Mouse (Mus musculus) liver, embryonic 14.5 days (tissue): Measurements from ENCODE around the gene 1700034J05Rik. TPM values are rescaled to one million over a fixed set of nuclear protein-coding genes. Genes with fewer than 3 reads are reported as not detected.
A peak's percentile ranks its signal among the peaks of the same experiment; 100 is the strongest.

ENCODE experiments used
- ATAC-seq: fragments of 200-750 bp; cut with Nextera tagmentation; 2 replicates; pipeline ENCODE4 v1.8.0; 2017; ENCODE audit warnings: moderate number of reproducible peaks, mild to moderate bottlenecking, moderate library complexity; ENCODE audit not compliant: insufficient read depth
- DNase-seq, 3 experiments: peaks; one replicate each; pipeline ENCODE4 v3.0.0-alpha.2; 2012 to 2013; ENCODE audit warnings: low read depth in 3 of 3, low spot score in 3 of 3
- H3K27ac ChIP-seq: fragments of 300-500 bp; sonication (generic); 2 replicates; pipeline ENCODE4 v1.5.1; 2014; ENCODE audit warnings: moderate library complexity, mild to moderate bottlenecking, control low read depth, inconsistent platforms
- H3K27me3 ChIP-seq: fragments of 300-500 bp; sonication (generic); 2 replicates; pipeline ENCODE4 v1.6.1; 2014; ENCODE audit warnings: mild to moderate bottlenecking, low read length, moderate library complexity; ENCODE audit not compliant: control insufficient read depth, insufficient read depth
- H3K36me3 ChIP-seq: fragments of 300-500 bp; sonication (generic); replicated peaks from 2 replicates; pipeline ENCODE4 v1.6.1; 2014; ENCODE audit warnings: low read depth; ENCODE audit not compliant: control insufficient read depth, insufficient read depth
- H3K4me1 ChIP-seq, 2 experiments: fragments of 200-500 bp in 1 of 2; fragments of 300-500 bp in 1 of 2; sonication (generic) in 1 of 2; replicated peaks; 2 replicates each; pipeline ENCODE4 v1.6.1; 2012 to 2014; ENCODE audit warnings: antibody characterized with exemption in 1 of 2, inconsistent platforms in 1 of 2, low read length in 1 of 2; ENCODE audit not compliant: control insufficient read depth in 2 of 2, insufficient read depth in 2 of 2
- H3K4me2 ChIP-seq: fragments of 300-500 bp; sonication (generic); 2 replicates; pipeline ENCODE4 v1.6.1; 2014; ENCODE audit warnings: low read depth, mild to moderate bottlenecking, control low read depth, moderate library complexity
- H3K4me3 ChIP-seq, 2 experiments: fragments of 200-500 bp in 1 of 2; fragments of 300-500 bp in 1 of 2; sonication (generic) in 1 of 2; 2 replicates each; pipeline ENCODE4 v1.5.1; 2012 to 2014; ENCODE audit warnings: low read depth in 2 of 2, low read length in 2 of 2, mild to moderate bottlenecking in 2 of 2, control low read depth in 1 of 2, inconsistent platforms in 1 of 2, moderate library complexity in 1 of 2; ENCODE audit not compliant: insufficient read depth in 1 of 2
- H3K9ac ChIP-seq: fragments of 300-500 bp; sonication (generic); replicated peaks from 2 replicates; pipeline ENCODE4 v1.6.1; 2014; ENCODE audit warnings: mild to moderate bottlenecking, control low read depth, moderate library complexity
- H3K9me3 ChIP-seq: fragments of 300-500 bp; sonication (generic); 2 replicates; pipeline ENCODE4 v1.6.1; 2016; ENCODE audit warnings: low read length, mixed read lengths; ENCODE audit not compliant: control insufficient read depth
- CTCF ChIP-seq: IDR thresholded peaks from 2 replicates; pipeline ENCODE4 v1.5.1; 2016; ENCODE audit warnings: antibody characterized with exemption, low read depth, control low read depth
- EP300 ChIP-seq: IDR thresholded peaks from 2 replicates; pipeline ENCODE4 v1.6.1; 2016; ENCODE audit warnings: antibody characterized with exemption, low read depth
- WGBS: fragments of 180-500 bp; shearing (Covaris S2); extraction: QIAGEN DNeasy Blood & Tissue Kit; methylation state at CpG from one replicate; pipeline ENCODE4 v1.1.7; 2014; ENCODE audit not compliant: insufficient replicate concordance; 5-methylcytosine and 5-hydroxymethylcytosine counted together
- polyA plus RNA-seq, 2 experiments: library from polyadenylated mRNA; depleted of rRNA in 1 of 2; stranded (reverse) in 1 of 2; unstranded in 1 of 2; fragments of >200 nt; fragmentation: Nextera tagmentation in 1 of 2; extraction: Ambion mirVana in 1 of 2; gene quantifications; 2 replicates each; pipeline versions ENCODE4 v1.2.1 to v1.2.3; 2012 to 2014

The 1700034J05Rik gene
- polyA plus RNA-seq, 2 experiments = not detected

GRCm38 (mm10) chr6:146910801-146911200, 43.4 kb downstream of the 1700034J05Rik start:
- no peaks in the 10 kb centered on the region for H3K27me3 ChIP-seq
- 75% methylated on average over 2 of the region's 2 CpGs for WGBS
- H3K9me3 ChIP-seq = no peaks in the 10 kb centered on the region
- TF ChIP-seq CTCF (no peak), EP300 (no peak)
- no peak for ATAC-seq
- H3K4me1 ChIP-seq = peaks cover 7 to 37% of the 10 kb centered on the region in 2 experiments; a peak in 3 of 4 replicates
- no peak overlapping the region for H3K4me3 ChIP-seq
- no peak overlapping the region for H3K27ac ChIP-seq
- H3K36me3 ChIP-seq = no peaks in the 10 kb centered on the region
- no peak overlapping the region for H3K9ac ChIP-seq
- no peak for DNase-seq
- no peak overlapping the region for H3K4me2 ChIP-seq

- DNase-seq = no peak
- no peak overlapping the region for H3K4me2 ChIP-seq
- 50% methylated on average over 5 of the region's 5 CpGs for WGBS
- no peaks in the 10 kb centered on the region for H3K36me3 ChIP-seq
- H3K27me3 ChIP-seq = no peaks in the 10 kb centered on the region
- H3K4me3 ChIP-seq = no peak overlapping the region
- H3K27ac ChIP-seq = no peak overlapping the region
- H3K9ac ChIP-seq = no peak overlapping the region
- no peaks in the 10 kb centered on the region for H3K9me3 ChIP-seq
- H3K4me1 ChIP-seq = peaks cover 7 to 38% of the 10 kb centered on the region in 2 experiments; a peak in 3 of 4 replicates
- no peak for ATAC-seq
- TF ChIP-seq EP300 = no peak
- TF ChIP-seq CTCF = no peak
These were observed 44.3 kb downstream of the 1700034J05Rik start for GRCm38 (mm10) chr6:146909725-146910489.

DNA sequence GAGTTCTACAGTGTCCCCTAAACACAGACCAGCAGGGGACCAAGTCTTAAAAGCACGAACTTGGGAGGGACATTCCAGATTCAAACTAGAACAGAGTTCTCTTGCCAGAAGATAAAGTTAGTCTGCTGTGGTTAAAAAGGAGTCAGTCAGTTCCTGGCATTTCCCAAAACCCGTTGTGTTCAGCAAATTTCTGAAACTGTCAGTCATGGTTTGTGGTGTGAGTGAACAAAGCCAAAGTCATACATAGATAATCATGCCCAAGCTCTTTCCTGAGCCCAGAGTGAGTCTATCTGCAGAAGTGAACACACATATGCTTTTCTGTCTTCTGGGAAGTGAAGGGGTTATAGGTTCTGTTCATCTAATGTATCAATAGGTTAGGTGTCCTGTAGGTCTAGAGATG, 45.4 kb downstream of the 1700034J05Rik start:
- WGBS = 9% methylated on average over 2 of the region's 2 CpGs
- Histone ChIP-seq H3K9me3 (no peaks in the 10 kb centered on the region), H3K4me2 (no peak overlapping the region), H3K36me3 (no peaks in the 10 kb centered on the region), H3K27ac (no peak overlapping the region), H3K27me3 (no peaks in the 10 kb centered on the region), H3K9ac (no peak overlapping the region), H3K4me3 (no peak overlapping the region), H3K4me1 (peaks cover 7 to 38% of the 10 kb centered on the region in 2 experiments; a peak in 3 of 4 replicates)
- ATAC-seq (no peak), DNase-seq (no peak)
- TF ChIP-seq EP300 (no peak), CTCF (no peak)

DNA sequence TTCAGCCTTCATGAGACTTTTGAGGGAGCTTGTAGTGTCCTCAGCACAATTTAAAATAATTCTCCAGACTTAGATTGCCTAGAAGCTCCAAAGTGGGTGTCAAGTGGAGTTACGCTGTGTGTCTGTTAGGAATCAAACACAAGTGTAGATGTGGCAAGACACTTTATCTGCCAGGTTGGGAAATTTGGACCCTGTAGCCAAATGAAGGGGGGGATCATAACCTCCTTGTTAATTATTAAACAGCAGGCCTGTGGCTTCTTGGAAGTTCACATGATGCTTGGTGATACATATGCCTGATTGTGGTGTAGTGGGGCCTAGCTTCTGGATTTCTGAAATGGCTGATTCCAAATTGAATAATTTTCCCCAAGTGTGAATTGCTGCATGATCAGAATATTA, 46.4 kb downstream of the 1700034J05Rik start:
- peak in 1 of 3 experiments; percentile 28 for DNase-seq
- no peak for TF ChIP-seq CTCF
- TF ChIP-seq EP300 = no peak
- Histone ChIP-seq H3K36me3 (no peaks in the 10 kb centered on the region), H3K4me1 (peaks cover 7 to 35% of the 10 kb centered on the region in 2 experiments; a peak in 3 of 4 replicates), H3K9ac (no peak overlapping the region), H3K4me2 (no peak overlapping the region), H3K9me3 (no peaks in the 10 kb centered on the region), H3K4me3 (no peak overlapping the region), H3K27ac (no peak overlapping the region), H3K27me3 (no peaks in the 10 kb centered on the region)
- peak; percentile 47; the same call in 1 of the 2 replicates for ATAC-seq
- 82% methylated on average over 1 of the region's 1 CpGs for WGBS

GRCm38 (mm10) chr6:146907061-146907794, 47.0 kb downstream of the 1700034J05Rik start:
- TF ChIP-seq EP300 = no peak
- TF ChIP-seq CTCF = no peak
- ATAC-seq = no peak
- Histone ChIP-seq H3K27me3 (no peaks in the 10 kb centered on the region), H3K4me3 (no peak overlapping the region), H3K4me2 (no peak overlapping the region), H3K9ac (no peak overlapping the region), H3K27ac (no peak overlapping the region), H3K4me1 (peaks cover 7 to 33% of the 10 kb centered on the region in 2 experiments; a peak in 3 of 4 replicates), H3K36me3 (no peaks in the 10 kb centered on the region), H3K9me3 (no peaks in the 10 kb centered on the region)
- DNase-seq = no peak
- WGBS = 47% methylated on average over 5 of the region's 5 CpGs
